Mouse (Mus musculus) CH12.LX (cell line): ENCODE data around the gene Tmem121. TPM values are rescaled to one million over a fixed set of nuclear protein-coding genes. Genes with fewer than 3 reads are reported as not detected.

Experiments
- DNase-seq: peaks from one replicate; pipeline ENCODE4 v3.0.0-alpha.2; 2013; ENCODE audit errors: extremely low read depth
- H3K27ac ChIP-seq: 2 replicates; pipeline ENCODE4 v1.5.1; 2012; ENCODE audit warnings: low read depth, mild to moderate bottlenecking, control low read depth, moderate library complexity; ENCODE audit not compliant: insufficient read depth
- H3K27me3 ChIP-seq: replicated peaks from 2 replicates; pipeline ENCODE3; 2012; ENCODE audit warnings: inconsistent platforms
- H3K36me3 ChIP-seq, 2 experiments: replicated peaks in 1 of 2; 2 replicates each; pipeline versions ENCODE3 to v1.6.1; 2012; ENCODE audit warnings: inconsistent platforms in 1 of 2, low read length in 1 of 2, mild to moderate bottlenecking in 1 of 2, mixed read lengths in 1 of 2, moderate library complexity in 1 of 2; ENCODE audit not compliant: control insufficient read depth in 1 of 2, insufficient read depth in 1 of 2
- H3K4me1 ChIP-seq, 2 experiments: 2 replicates each; pipeline ENCODE4 v1.6.1; 2012; ENCODE audit warnings: inconsistent platforms in 1 of 2, moderate library complexity in 1 of 2; ENCODE audit not compliant: insufficient read depth in 2 of 2, control insufficient read depth in 1 of 2
- H3K4me2 ChIP-seq: 2 replicates; pipeline ENCODE4 v1.6.1; 2012; ENCODE audit warnings: low read depth, mild to moderate bottlenecking, control low read depth; ENCODE audit not compliant: poor library complexity, insufficient read depth, severe bottlenecking
- H3K4me3 ChIP-seq, 3 experiments: fragments of 150-350 bp in 1 of 3; sonication (generic) in 1 of 3; replicated peaks in 1 of 3; 2 replicates each; pipeline versions ENCODE3 to v1.5.1; 2011 to 2012; ENCODE audit warnings: low read depth in 2 of 3, low read length in 2 of 3, mild to moderate bottlenecking in 2 of 3, moderate library complexity in 2 of 3, control low read depth in 1 of 3, improper control_type of control experiment in 1 of 3, inconsistent platforms in 1 of 3, mixed read lengths in 1 of 3; ENCODE audit not compliant: poor library complexity in 1 of 3
- H3K79me2 ChIP-seq: replicated peaks from 2 replicates; pipeline ENCODE4 v1.6.1; 2012; ENCODE audit warnings: mild to moderate bottlenecking, moderate library complexity; ENCODE audit not compliant: control insufficient read depth, poor library complexity, insufficient read depth, severe bottlenecking; ENCODE audit errors: extremely low read depth
- H3K9ac ChIP-seq: 2 replicates; pipeline ENCODE4 v1.6.1; 2012; ENCODE audit warnings: low read depth, mild to moderate bottlenecking, control low read depth, moderate library complexity; ENCODE audit not compliant: insufficient read depth
- H3K9me3 ChIP-seq: replicated peaks from 2 replicates; pipeline ENCODE3; 2012; ENCODE audit warnings: low read length, inconsistent platforms, mixed read lengths
- CHD2 ChIP-seq: IDR thresholded peaks from 2 replicates; pipeline ENCODE4 v1.6.1; 2011; ENCODE audit warnings: low read length, improper control_type of control experiment
- CTCF ChIP-seq, 2 experiments: IDR thresholded peaks in 1 of 2; conservative IDR thresholded peaks in 1 of 2; 2 replicates each; pipeline ENCODE4 v1.5.1; 2011 to 2012; ENCODE audit warnings: low read depth in 2 of 2, low read length in 2 of 2, improper control_type of control experiment in 1 of 2, inconsistent platforms in 1 of 2, mild to moderate bottlenecking in 1 of 2, moderate library complexity in 1 of 2
- E2F4 ChIP-seq: IDR thresholded peaks from 2 replicates; pipeline ENCODE4 v1.6.1; 2011; ENCODE audit warnings: low read depth, low read length, improper control_type of control experiment; ENCODE audit not compliant: insufficient replicate concordance
- ELF1 ChIP-seq: IDR thresholded peaks from 2 replicates; pipeline ENCODE4 v1.6.1; 2014; ENCODE audit warnings: low read depth, mild to moderate bottlenecking, inconsistent platforms, low read length, improper control_type of control experiment
- IRF4 ChIP-seq: IDR thresholded peaks from 2 replicates; pipeline ENCODE4 v1.6.1; 2014; ENCODE audit warnings: low read depth, mild to moderate bottlenecking, inconsistent platforms, low read length, improper control_type of control experiment
- JUND ChIP-seq: conservative IDR thresholded peaks from 2 replicates; pipeline ENCODE4 v1.6.1; 2011; ENCODE audit warnings: low read depth, low read length, improper control_type of control experiment
- MAX ChIP-seq: IDR thresholded peaks from 2 replicates; pipeline ENCODE4 v1.6.1; 2011; ENCODE audit warnings: low read length, improper control_type of control experiment
- MAZ ChIP-seq: IDR thresholded peaks from 2 replicates; pipeline ENCODE4 v1.6.1; 2012; ENCODE audit warnings: low read depth, mild to moderate bottlenecking, inconsistent platforms, low read length, improper control_type of control experiment, moderate library complexity
- MEF2A ChIP-seq: IDR thresholded peaks from 2 replicates; pipeline ENCODE4 v1.6.1; 2014; ENCODE audit warnings: low read depth, mild to moderate bottlenecking, inconsistent platforms, low read length, improper control_type of control experiment, borderline replicate concordance
- MXI1 ChIP-seq: IDR thresholded peaks from 2 replicates; pipeline ENCODE4 v1.6.1; 2011; ENCODE audit warnings: mild to moderate bottlenecking, low read depth, low read length, improper control_type of control experiment
- MYC ChIP-seq: IDR thresholded peaks from 2 replicates; pipeline ENCODE4 v1.6.1; 2011; ENCODE audit warnings: low read depth, mild to moderate bottlenecking, improper control_type of control experiment, low read length
- NELFE ChIP-seq: IDR thresholded peaks from 2 replicates; pipeline ENCODE4 v1.6.1; 2011; ENCODE audit warnings: low read depth, low read length, improper control_type of control experiment
- NRF1 ChIP-seq: IDR thresholded peaks from 2 replicates; pipeline ENCODE4 v1.6.1; 2014; ENCODE audit warnings: low read depth, mild to moderate bottlenecking, inconsistent platforms, low read length, improper control_type of control experiment, moderate library complexity
- RAD21 ChIP-seq: IDR thresholded peaks from 2 replicates; pipeline ENCODE4 v1.6.1; 2011; ENCODE audit warnings: low read depth, mild to moderate bottlenecking, low read length, improper control_type of control experiment, moderate library complexity
- SIN3A ChIP-seq: IDR thresholded peaks from 2 replicates; pipeline ENCODE4 v1.6.1; 2012; ENCODE audit warnings: low read length, improper control_type of control experiment, inconsistent platforms
- SMC3 ChIP-seq: IDR thresholded peaks from 2 replicates; pipeline ENCODE4 v1.6.1; 2011; ENCODE audit warnings: low read depth, low read length, improper control_type of control experiment
- TBP ChIP-seq: conservative IDR thresholded peaks from 2 replicates; pipeline ENCODE4 v1.6.1; 2011; ENCODE audit warnings: low read depth, low read length, improper control_type of control experiment
- ZC3H11A ChIP-seq: IDR thresholded peaks from 2 replicates; pipeline ENCODE4 v1.6.1; 2012; ENCODE audit warnings: low read depth, mild to moderate bottlenecking, inconsistent platforms, low read length, improper control_type of control experiment
- ZKSCAN1 ChIP-seq: IDR thresholded peaks from 2 replicates; pipeline ENCODE4 v1.6.1; 2012; ENCODE audit warnings: low read depth, inconsistent platforms, low read length, improper control_type of control experiment, borderline replicate concordance
- ZNF384 ChIP-seq: IDR thresholded peaks from 2 replicates; pipeline ENCODE4 v1.6.1; 2012; ENCODE audit warnings: low read depth, low read length, improper control_type of control experiment, inconsistent platforms
- dilution Hi-C: fragments of 300-500 bp; cut with MboI; formaldehyde crosslinking; loops from 2 replicates; pipeline ENCODE4 v1.14.3; 2020; ENCODE audit warnings: low sequenced_read_pairs; ENCODE audit not compliant: extremely low pct_unique_long_range_greater_than_20kb, extremely low pct_ligation_motif_present
- in situ Hi-C: fragments of 300-500 bp; cut with MboI; formaldehyde crosslinking; loops from 3 replicates; pipeline ENCODE4 v1.14.3; 2019; ENCODE audit warnings: low sequenced_read_pairs, low pct_ligation_motif_present, low pct_unique_long_range_greater_than_20kb, mixed read lengths
- polyA plus RNA-seq: library from polyadenylated mRNA; unstranded; fragments of >175 nt; gene quantifications from 2 replicates; pipeline ENCODE4 v1.2.1, GENCODE M21; 2012; ENCODE audit warnings: low read depth; ENCODE audit not compliant: insufficient read length
- total RNA-seq, 2 experiments: library from RNA; depleted of rRNA; stranded (reverse); fragments of 300-350 nt in 1 of 2; fragments of >200 nt in 1 of 2; gene quantifications; 2 replicates each; pipeline ENCODE4 v1.2.3; 2012 to 2014

Tmem121 gene
- total and polyA plus RNA-seq, 3 experiments, result not detected

- dilution Hi-C loops, result no loop called here
- in situ Hi-C loops, result loop anchor here (5.0 to 25.0 kb wide), 4 partner anchors 37 to 1952 kb away; no protein-coding TSS in a partner anchor
- no peak overlapping the region for H3K27ac ChIP-seq
- H3K4me1 ChIP-seq, result peaks cover 22 to 42% of the 10 kb centered on the region in 2 experiments
- H3K36me3 ChIP-seq, result no peaks in the 10 kb centered on the region
- peak; percentile 89 for DNase-seq
- peak overlapping the region; percentile 38; the same call in 1 of the 2 replicates for H3K4me2 ChIP-seq
- no peak overlapping the region for H3K9ac ChIP-seq
- H3K9me3 ChIP-seq, result no peaks in the 10 kb centered on the region
- TF ChIP-seq RAD21 (peak; percentile 75), ELF1 (no peak), MXI1 (0 out of 2 replicates have a peak, but pooled peaks have one; percentile 7), MYC (peak; percentile 41; the same call in 1 of the 2 replicates), SMC3 (peak; percentile 87), CTCF (conservative IDR thresholded peaks at IDR 0.05 in 1 of 2, IDR thresholded peaks at IDR 0.05 in 1 of 2; ENCODE audit: low read depth in 2 of 2, low read length in 2 of 2) (peak; percentile 93 to 96), NELFE (no peak; the same call in 1 of the 2 replicates), TBP (0 out of 2 replicates have a peak, but pooled peaks have one; percentile 27)
- peak overlapping the region in 1 of 3 experiments; percentile 36 for H3K4me3 ChIP-seq
- H3K27me3 ChIP-seq, result peaks cover 10% of the 10 kb centered on the region
- H3K79me2 ChIP-seq, result no peaks in the 10 kb centered on the region
Observed at GRCm38 (mm10) chr12:113219867-113220266, 34.1 kb downstream of the Tmem121 start.

- Histone ChIP-seq H3K4me3 (peak overlapping the region in 1 of 3 experiments; percentile 10), H3K4me1 (peaks cover 24 to 45% of the 10 kb centered on the region in 2 experiments), H3K27me3 (peaks cover 4% of the 10 kb centered on the region), H3K9ac (no peak overlapping the region), H3K27ac (0 out of 2 replicates have a peak overlapping the region, but pooled peaks have one; percentile 19), H3K4me2 (0 out of 2 replicates have a peak overlapping the region, but pooled peaks have one; percentile 11), H3K9me3 (no peaks in the 10 kb centered on the region), H3K79me2 (no peaks in the 10 kb centered on the region), H3K36me3 (no peaks in the 10 kb centered on the region)
- in situ Hi-C loops, result loop anchor here (5.0 to 25.0 kb wide), 4 partner anchors 37 to 1952 kb away; no protein-coding TSS in a partner anchor
- TF ChIP-seq MAX, result peak; percentile 35; the same call in 1 of the 2 replicates
- 0 out of 2 replicates have a peak, but pooled peaks have one; percentile 17 for TF ChIP-seq JUND
- TF ChIP-seq MXI1, result peak; percentile 33; the same call in 1 of the 2 replicates
- TF ChIP-seq MAZ, result peak; percentile 48; the same call in 1 of the 2 replicates
- no peak for TF ChIP-seq ZNF384
- TF ChIP-seq SIN3A, result peak; percentile 31
- peak; percentile 83 to 99 for TF ChIP-seq CTCF (conservative IDR thresholded peaks at IDR 0.05 in 1 of 2, IDR thresholded peaks at IDR 0.05 in 1 of 2; ENCODE audit: low read depth in 2 of 2, low read length in 2 of 2)
- TF ChIP-seq NELFE, result peak; percentile 71; the same call in 1 of the 2 replicates
- no peak for TF ChIP-seq CHD2
- TF ChIP-seq MYC, result peak; percentile 47; the same call in 1 of the 2 replicates
- TF ChIP-seq ZKSCAN1, result no peak
- peak; percentile 88 for TF ChIP-seq SMC3
- TF ChIP-seq IRF4, result peak; percentile 49; the same call in 1 of the 2 replicates
- TF ChIP-seq ZC3H11A, result peak; percentile 67
- TF ChIP-seq NRF1, result peak; percentile 59
- TF ChIP-seq MEF2A, result peak; percentile 38; the same call in 1 of the 2 replicates
- no peak for TF ChIP-seq E2F4
- DNase-seq, result peak; percentile 96
- dilution Hi-C loops, result no loop called here
Observed at GRCm38 (mm10) chr12:113220447-113220846, 34.7 kb downstream of the Tmem121 start.
